Mouse (Mus musculus): Measurements from ENCODE around the gene Rftn1. TPM values are rescaled to one million over a fixed set of nuclear protein-coding genes. Genes with fewer than 3 reads are reported as not detected.

The Rftn1 gene
- total and polyA plus RNA-seq, 3 experiments = 52.5 to 80.6 (median 60.5) TPM

DNA sequence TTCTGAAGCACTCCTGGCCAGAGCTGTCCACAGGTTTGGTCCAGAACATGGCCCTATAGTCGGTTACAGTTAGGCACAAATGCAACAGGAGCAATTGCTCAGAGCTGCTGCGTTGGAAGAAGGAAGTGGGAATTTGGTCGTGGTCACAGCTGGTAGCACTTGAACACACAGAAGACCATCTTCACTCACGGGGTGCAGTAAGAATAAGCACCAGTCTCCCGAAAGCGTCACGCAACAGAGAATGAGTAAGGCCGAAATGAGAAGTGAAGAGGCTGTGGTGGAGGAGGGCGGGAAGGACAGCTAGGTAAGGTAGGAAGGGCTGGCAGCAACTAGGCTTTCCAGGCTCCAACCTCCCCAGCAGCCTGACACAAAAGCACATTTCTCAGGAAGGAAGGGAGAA is 140.0 kb downstream of the Rftn1 start (continued):
- TF ChIP-seq MAFK (IDR thresholded peaks at IDR 0.05; ENCODE audit: insufficient replicate concordance, low read length) (peak; percentile 31; the same call in 1 of the 2 replicates), ZKSCAN1 (IDR thresholded peaks at IDR 0.05; ENCODE audit: borderline replicate concordance, low read depth, low read length) (no peak), JUN (IDR thresholded peaks at IDR 0.05; ENCODE audit: insufficient read depth, low read depth, low read length) (no peak; the same call in 1 of the 2 replicates), MAZ (IDR thresholded peaks at IDR 0.05; ENCODE audit: low read depth, low read length) (peak; percentile 33; the same call in 1 of the 2 replicates)

GRCm38 (mm10) chr17:50048209-50048608 is 142.3 kb downstream of the Rftn1 start:
- Histone ChIP-seq H3K36me3 (replicated peaks in 1 of 2; ENCODE audit: control insufficient read depth in 1 of 2, insufficient read depth in 1 of 2, low read length in 1 of 2) (peaks cover 34 to 68% of the 10 kb centered on the region in 2 experiments), H3K27me3 (replicated peaks) (no peaks in the 10 kb centered on the region), H3K4me2 (ENCODE audit: insufficient read depth, low read depth, poor library complexity, severe bottlenecking) (no peak overlapping the region), H3K79me2 (replicated peaks; ENCODE audit: control insufficient read depth, extremely low read depth, insufficient read depth, poor library complexity, severe bottlenecking) (no peaks in the 10 kb centered on the region), H3K4me3 (replicated peaks in 1 of 3; ENCODE audit: low read depth in 2 of 3, low read length in 2 of 3, poor library complexity in 1 of 3) (no peak overlapping the region), H3K9me3 (replicated peaks; ENCODE audit: low read length) (no peaks in the 10 kb centered on the region), H3K9ac (ENCODE audit: insufficient read depth, low read depth) (no peak overlapping the region), H3K27ac (ENCODE audit: insufficient read depth, low read depth) (no peak overlapping the region), H3K4me1 (ENCODE audit: control insufficient read depth in 1 of 2, insufficient read depth in 2 of 2) (peaks cover 30 to 42% of the 10 kb centered on the region in 2 experiments)
- dilution Hi-C loops (cut with MboI; ENCODE audit: extremely low pct_ligation_motif_present, extremely low pct_unique_long_range_greater_than_20kb, low sequenced_read_pairs) = no loop called here
- no peak for DNase-seq (ENCODE audit: extremely low read depth)
- no peak for TF ChIP-seq IRF4 (IDR thresholded peaks at IDR 0.05; ENCODE audit: low read depth, low read length)
- TF ChIP-seq MYC (IDR thresholded peaks at IDR 0.05; ENCODE audit: low read depth, low read length) = no peak
- TF ChIP-seq KAT2A (IDR thresholded peaks at IDR 0.05; ENCODE audit: insufficient replicate concordance, low read length) = no peak
- no peak for TF ChIP-seq PAX5 (IDR thresholded peaks at IDR 0.05; ENCODE audit: low read length)
- no peak for TF ChIP-seq MAZ (IDR thresholded peaks at IDR 0.05; ENCODE audit: low read depth, low read length)
- no peak for TF ChIP-seq NRF1 (IDR thresholded peaks at IDR 0.05; ENCODE audit: low read depth, low read length)
- TF ChIP-seq BHLHE40 (IDR thresholded peaks at IDR 0.05; ENCODE audit: low read depth, low read length) = no peak
- TF ChIP-seq ELF1 (IDR thresholded peaks at IDR 0.05; ENCODE audit: low read depth, low read length) = no peak
- TF ChIP-seq MXI1 (IDR thresholded peaks at IDR 0.05; ENCODE audit: low read depth, low read length) = no peak
- no peak for TF ChIP-seq ZC3H11A (IDR thresholded peaks at IDR 0.05; ENCODE audit: low read depth, low read length)
- no peak for TF ChIP-seq CHD2 (IDR thresholded peaks at IDR 0.05; ENCODE audit: low read length)
- TF ChIP-seq SMC3 (IDR thresholded peaks at IDR 0.05; ENCODE audit: low read depth, low read length) = no peak
- in situ Hi-C loops (cut with MboI; ENCODE audit: low pct_ligation_motif_present, low pct_unique_long_range_greater_than_20kb, low sequenced_read_pairs) = no loop called here

DNA sequence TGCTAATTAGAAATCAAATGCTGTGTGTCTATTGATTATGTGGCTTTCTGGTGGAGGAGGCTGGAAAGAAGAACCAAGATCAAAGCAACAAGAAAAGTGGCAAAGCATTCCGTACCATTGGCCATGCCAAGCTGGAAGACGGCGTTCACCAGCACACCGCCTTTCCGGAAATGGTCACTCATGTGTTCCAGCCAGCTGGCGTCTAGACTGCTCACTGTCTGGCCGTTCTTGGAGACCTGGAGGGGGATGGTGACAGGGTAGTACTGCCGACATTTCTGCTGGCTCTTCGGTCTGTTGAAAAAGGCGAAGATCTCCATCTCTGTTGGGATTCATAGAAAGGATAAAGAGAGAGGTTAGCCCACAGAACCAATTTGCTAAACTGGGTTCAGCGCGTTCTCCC is 143.3 kb downstream of the Rftn1 start:
- Histone ChIP-seq H3K79me2 (replicated peaks; ENCODE audit: control insufficient read depth, extremely low read depth, insufficient read depth, poor library complexity, severe bottlenecking) (no peaks in the 10 kb centered on the region), H3K36me3 (replicated peaks in 1 of 2; ENCODE audit: control insufficient read depth in 1 of 2, insufficient read depth in 1 of 2, low read length in 1 of 2) (peaks cover 36 to 67% of the 10 kb centered on the region in 2 experiments), H3K9ac (ENCODE audit: insufficient read depth, low read depth) (no peak overlapping the region), H3K27ac (ENCODE audit: insufficient read depth, low read depth) (no peak overlapping the region), H3K4me1 (ENCODE audit: control insufficient read depth in 1 of 2, insufficient read depth in 2 of 2) (peaks cover 20 to 32% of the 10 kb centered on the region in 2 experiments), H3K4me3 (replicated peaks in 1 of 3; ENCODE audit: low read depth in 2 of 3, low read length in 2 of 3, poor library complexity in 1 of 3) (no peak overlapping the region), H3K4me2 (ENCODE audit: insufficient read depth, low read depth, poor library complexity, severe bottlenecking) (no peak overlapping the region), H3K27me3 (replicated peaks) (no peaks in the 10 kb centered on the region), H3K9me3 (replicated peaks; ENCODE audit: low read length) (no peaks in the 10 kb centered on the region)
- DNase-seq (ENCODE audit: extremely low read depth) = no peak
- dilution Hi-C loops (cut with MboI; ENCODE audit: extremely low pct_ligation_motif_present, extremely low pct_unique_long_range_greater_than_20kb, low sequenced_read_pairs) = no loop called here
- in situ Hi-C loops (cut with MboI; ENCODE audit: low pct_ligation_motif_present, low pct_unique_long_range_greater_than_20kb, low sequenced_read_pairs) = no loop called here
- TF ChIP-seq MYC (IDR thresholded peaks at IDR 0.05; ENCODE audit: low read depth, low read length) = no peak
- TF ChIP-seq KAT2A (IDR thresholded peaks at IDR 0.05; ENCODE audit: insufficient replicate concordance, low read length) = no peak
- TF ChIP-seq EP300 (IDR thresholded peaks at IDR 0.05; ENCODE audit: low read length) = no peak
- TF ChIP-seq MAFK (IDR thresholded peaks at IDR 0.05; ENCODE audit: insufficient replicate concordance, low read length) = no peak
- no peak for TF ChIP-seq RAD21 (IDR thresholded peaks at IDR 0.05; ENCODE audit: low read depth, low read length)
- no peak for TF ChIP-seq ZNF384 (IDR thresholded peaks at IDR 0.05; ENCODE audit: low read depth, low read length)
- TF ChIP-seq MEF2A (IDR thresholded peaks at IDR 0.05; ENCODE audit: borderline replicate concordance, low read depth, low read length) = no peak
- no peak for TF ChIP-seq MXI1 (IDR thresholded peaks at IDR 0.05; ENCODE audit: low read depth, low read length)
- TF ChIP-seq GABPA (IDR thresholded peaks at IDR 0.05; ENCODE audit: insufficient replicate concordance, low read depth, low read length) = no peak
- no peak for TF ChIP-seq PAX5 (IDR thresholded peaks at IDR 0.05; ENCODE audit: low read length)
- TF ChIP-seq UBTF (IDR thresholded peaks at IDR 0.05; ENCODE audit: low read depth, low read length) = no peak
- no peak for TF ChIP-seq CTCF (conservative IDR thresholded peaks at IDR 0.05 in 1 of 2, IDR thresholded peaks at IDR 0.05 in 1 of 2; ENCODE audit: low read depth in 2 of 2, low read length in 2 of 2)
- TF ChIP-seq TCF12 (IDR thresholded peaks at IDR 0.05; ENCODE audit: low read depth, low read length) = no peak
- TF ChIP-seq SIN3A (IDR thresholded peaks at IDR 0.05; ENCODE audit: low read length) = no peak
- no peak for TF ChIP-seq HCFC1 (IDR thresholded peaks at IDR 0.05; ENCODE audit: low read depth, low read length)
- no peak for TF ChIP-seq NRF1 (IDR thresholded peaks at IDR 0.05; ENCODE audit: low read depth, low read length)
- TF ChIP-seq MAX (IDR thresholded peaks at IDR 0.05; ENCODE audit: low read length) = no peak
